Mouse (Mus musculus) forebrain, embryonic 15.5 days (tissue): ENCODE measurements around the gene Zfp740. TPM values are rescaled to one million over a fixed set of nuclear protein-coding genes. Genes with fewer than 3 reads are reported as not detected.

Experiments used
- ATAC-seq: fragments of 200-750 bp; cut with Nextera tagmentation; replicated peaks from 2 replicates; pipeline ENCODE4 v1.8.0; 2017; ENCODE audit warnings: mild to moderate bottlenecking, moderate TSS enrichment, moderate library complexity
- H3K27ac ChIP-seq: fragments of 300-500 bp; sonication (generic); replicated peaks from 2 replicates; pipeline ENCODE4 v1.5.1; 2015; ENCODE audit warnings: mild to moderate bottlenecking, inconsistent platforms
- H3K27me3 ChIP-seq: fragments of 300-500 bp; sonication (generic); 2 replicates; pipeline ENCODE4 v1.6.1; 2015; ENCODE audit warnings: inconsistent platforms
- H3K36me3 ChIP-seq: fragments of 300-500 bp; sonication (generic); 2 replicates; pipeline ENCODE4 v1.6.1; 2015; ENCODE audit warnings: mild to moderate bottlenecking, inconsistent platforms
- H3K4me1 ChIP-seq: fragments of 300-500 bp; sonication (generic); 2 replicates; pipeline ENCODE4 v1.6.1; 2015; ENCODE audit warnings: inconsistent platforms
- H3K4me2 ChIP-seq: fragments of 300-500 bp; sonication (generic); replicated peaks from 2 replicates; pipeline ENCODE4 v1.6.1; 2015; ENCODE audit warnings: mild to moderate bottlenecking, inconsistent platforms
- H3K4me3 ChIP-seq: fragments of 300-500 bp; sonication (generic); 2 replicates; pipeline ENCODE4 v1.5.1; 2015; ENCODE audit warnings: mild to moderate bottlenecking, inconsistent platforms
- H3K9ac ChIP-seq: fragments of 300-500 bp; sonication (generic); replicated peaks from 2 replicates; pipeline ENCODE4 v1.6.1; 2015; ENCODE audit warnings: mild to moderate bottlenecking, inconsistent platforms
- H3K9me3 ChIP-seq: fragments of 300-500 bp; sonication (generic); 2 replicates; pipeline ENCODE4 v1.6.1; 2016; ENCODE audit warnings: inconsistent platforms
- WGBS: fragments of 180-500 bp; shearing (Covaris S2); methylation state at CpG from one replicate; pipeline ENCODE4 v1.1.7; 2015; ENCODE audit warnings: mixed read lengths; 5-methylcytosine and 5-hydroxymethylcytosine counted together
- polyA plus RNA-seq: library from polyadenylated mRNA; unstranded; fragments of >200 nt; fragmentation: Nextera tagmentation; extraction: Ambion mirVana; gene quantifications from 2 replicates; pipeline ENCODE4 v1.2.1, GENCODE M21; 2015

Gene Zfp740
- polyA plus RNA-seq, 1 experiment from 2014 or later = 94.0 TPM

DNA sequence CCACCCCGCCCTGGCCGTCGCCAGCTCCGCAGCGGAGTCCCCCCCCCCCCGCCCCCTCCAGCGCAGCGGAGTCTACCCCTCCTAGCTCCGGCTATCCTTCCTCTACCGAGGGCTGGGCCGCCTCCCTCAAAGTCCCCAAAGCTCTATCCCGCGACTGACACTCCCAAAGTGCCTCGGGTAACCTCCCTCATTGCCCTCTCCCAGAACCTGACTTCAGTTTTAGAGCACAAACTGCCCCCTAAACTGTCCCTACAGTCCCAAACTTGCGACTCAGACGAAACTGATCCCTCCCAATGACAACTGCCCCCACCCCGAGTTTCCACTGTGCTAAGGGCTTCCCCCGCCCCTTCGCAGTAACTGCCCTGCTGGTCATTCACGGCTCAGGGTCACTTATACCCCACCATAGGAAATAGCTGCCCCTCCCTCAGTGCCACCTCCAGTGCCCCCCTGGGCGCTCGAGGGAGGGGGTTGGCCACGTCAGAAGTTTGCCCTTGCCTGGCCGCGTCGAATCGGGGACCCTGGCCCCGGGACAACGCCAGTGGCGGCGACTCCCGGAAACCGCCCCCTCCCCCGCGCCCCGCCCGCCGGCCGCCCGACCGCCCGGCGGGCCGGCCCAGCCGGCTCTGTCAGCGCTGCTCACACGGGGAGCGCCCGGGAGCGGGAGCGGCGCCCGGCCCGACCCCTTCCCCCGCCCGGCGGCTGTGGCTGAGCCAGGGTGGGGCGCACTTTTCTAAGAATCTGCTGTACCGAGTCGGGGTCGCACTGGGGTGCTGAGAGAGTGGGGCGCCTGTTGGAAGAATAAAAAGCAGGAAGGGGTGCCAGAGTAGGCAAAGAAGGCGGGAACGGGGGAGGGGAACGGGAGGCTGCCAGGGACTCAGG is 44.4 kb downstream of the Zfp740 start:
- Histone ChIP-seq H3K27ac (peak overlapping the region; percentile 91), H3K36me3 (no peaks in the 10 kb centered on the region), H3K9ac (peak overlapping the region; percentile 53), H3K4me3 (peak overlapping the region; percentile 61), H3K4me1 (peaks cover 51% of the 10 kb centered on the region), H3K4me2 (peak overlapping the region; percentile 94), H3K9me3 (no peaks in the 10 kb centered on the region), H3K27me3 (peaks cover 27% of the 10 kb centered on the region)
- WGBS = under 1% methylated on average over 61 of the region's 65 CpGs
- peak; percentile 33; the same call in 1 of the 2 replicates for ATAC-seq

DNA sequence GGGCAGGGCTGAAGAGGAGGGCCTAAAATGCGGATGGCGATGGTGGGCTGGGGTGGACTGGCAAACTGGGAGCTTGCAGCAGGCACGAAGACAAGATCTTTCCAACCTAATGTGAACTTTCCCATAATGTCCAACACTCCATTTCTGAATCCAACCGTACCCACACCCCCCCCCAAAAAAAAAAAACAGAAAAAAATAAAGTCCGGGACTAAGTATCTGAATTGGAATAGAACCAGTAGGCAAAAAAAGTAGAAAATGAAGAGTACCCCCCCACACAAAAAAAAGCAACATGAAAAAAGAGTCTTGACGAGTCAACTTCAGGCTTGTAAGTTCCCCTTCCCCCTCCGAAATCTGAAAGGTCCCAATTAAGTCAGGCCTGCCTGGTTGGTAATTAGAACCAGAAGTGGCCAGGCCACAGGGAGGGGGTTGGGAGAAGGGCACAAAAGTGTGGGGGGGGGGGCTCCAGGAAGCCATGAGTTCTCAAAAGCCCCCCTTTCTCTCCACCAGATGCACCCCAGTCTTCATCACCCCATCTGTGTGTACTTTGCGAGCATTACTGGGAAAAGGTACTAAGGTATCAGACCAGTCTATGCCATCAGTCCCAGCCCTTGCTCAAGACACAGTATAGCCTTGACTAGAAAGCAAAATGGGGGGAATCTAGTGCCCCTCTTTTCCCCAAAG is 45.2 kb downstream of the Zfp740 start:
- H3K27me3 ChIP-seq = peaks cover 27% of the 10 kb centered on the region
- H3K4me1 ChIP-seq = peaks cover 50% of the 10 kb centered on the region
- H3K4me3 ChIP-seq = peak overlapping the region; percentile 61
- WGBS = 7% methylated on average over 8 of the region's 8 CpGs
- no peaks in the 10 kb centered on the region for H3K9me3 ChIP-seq
- H3K36me3 ChIP-seq = no peaks in the 10 kb centered on the region
- H3K4me2 ChIP-seq = peak overlapping the region; percentile 94
- peak overlapping the region; percentile 91 for H3K27ac ChIP-seq
- H3K9ac ChIP-seq = peak overlapping the region; percentile 53
- ATAC-seq = no peak

DNA sequence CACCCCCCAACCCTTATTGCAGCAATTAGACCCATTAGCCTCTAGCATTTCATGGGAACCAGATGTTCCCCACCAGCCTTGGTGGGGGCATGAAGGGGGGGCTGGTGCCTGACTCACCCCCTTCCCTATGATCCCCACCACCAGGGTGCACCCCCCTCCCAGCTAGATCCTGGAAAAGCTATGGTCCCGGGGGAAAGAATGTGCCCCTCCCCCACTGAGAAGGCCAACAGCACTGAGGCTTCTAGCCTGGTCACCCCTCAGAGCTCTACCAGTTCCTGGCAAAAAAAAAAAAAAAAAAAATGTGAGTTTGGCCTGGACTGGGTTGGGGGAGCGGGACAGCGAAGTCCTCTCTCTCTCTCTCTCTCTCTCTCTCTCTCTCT is 45.8 kb downstream of the Zfp740 start:
- Histone ChIP-seq H3K9me3 (no peaks in the 10 kb centered on the region), H3K36me3 (no peaks in the 10 kb centered on the region), H3K9ac (no peak overlapping the region), H3K27ac (no peak overlapping the region), H3K27me3 (peaks cover 27% of the 10 kb centered on the region), H3K4me1 (peaks cover 44% of the 10 kb centered on the region), H3K4me2 (0 out of 2 replicates have a peak overlapping the region, but pooled peaks have one; percentile 94), H3K4me3 (no peak overlapping the region)
- no peak for ATAC-seq
- 10% methylated on average over 3 of the region's 3 CpGs for WGBS

DNA sequence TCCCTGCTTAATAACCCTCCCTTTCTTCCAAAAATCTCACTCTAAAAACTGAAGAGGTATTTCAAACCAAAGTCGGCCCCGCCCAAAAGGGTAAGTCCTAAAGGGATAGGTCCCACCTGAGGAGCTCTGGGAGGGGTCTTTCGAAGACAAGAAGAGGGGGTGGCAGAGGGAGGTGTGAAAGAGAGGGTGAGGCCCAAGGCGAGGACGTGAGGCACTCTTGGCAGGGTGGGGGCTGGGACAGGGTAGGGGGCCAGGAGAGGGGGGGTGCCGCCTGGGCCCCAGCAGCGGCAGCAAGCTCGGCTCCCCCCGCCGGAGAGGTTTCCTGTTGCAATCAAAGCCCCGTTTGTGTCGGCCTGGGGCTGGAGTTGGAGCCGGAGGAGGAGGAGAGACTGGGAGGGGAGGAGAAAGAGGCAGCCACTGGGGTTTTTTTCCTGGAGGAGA is 46.2 kb downstream of the Zfp740 start:
- ATAC-seq = no peak
- no peak overlapping the region for H3K4me3 ChIP-seq
- H3K4me2 ChIP-seq = no peak overlapping the region
- peaks cover 41% of the 10 kb centered on the region for H3K4me1 ChIP-seq
- no peaks in the 10 kb centered on the region for H3K36me3 ChIP-seq
- no peak overlapping the region for H3K9ac ChIP-seq
- no peak overlapping the region for H3K27ac ChIP-seq
- peaks cover 27% of the 10 kb centered on the region for H3K27me3 ChIP-seq
- H3K9me3 ChIP-seq = no peaks in the 10 kb centered on the region
- whole genome bisulfite sequencing = 4% methylated on average over 13 of the region's 13 CpGs

DNA sequence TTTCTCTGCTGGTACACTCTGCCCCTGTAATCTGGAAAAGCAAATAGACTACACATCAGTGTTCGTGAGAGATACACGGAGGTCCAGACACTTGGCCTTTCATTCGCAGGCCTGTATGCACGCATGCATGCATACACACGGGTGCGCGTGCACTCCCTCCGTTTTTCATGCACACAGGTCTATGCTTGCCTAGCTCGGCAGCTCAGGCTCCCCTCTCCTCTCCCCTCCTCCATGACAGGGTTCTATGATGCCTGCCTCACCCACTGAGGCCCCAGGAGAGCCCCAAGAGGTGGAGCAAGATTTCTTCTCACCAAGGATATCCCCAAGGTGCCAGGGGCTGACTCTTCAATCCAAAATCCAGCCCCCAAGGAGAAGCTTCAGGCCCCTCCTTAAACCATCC is 46.9 kb downstream of the Zfp740 start:
- ATAC-seq = no peak
- H3K36me3 ChIP-seq = no peaks in the 10 kb centered on the region
- no peaks in the 10 kb centered on the region for H3K9me3 ChIP-seq
- H3K4me2 ChIP-seq = no peak overlapping the region
- H3K4me3 ChIP-seq = no peak overlapping the region
- peaks cover 34% of the 10 kb centered on the region for H3K4me1 ChIP-seq
- no peak overlapping the region for H3K27ac ChIP-seq
- H3K9ac ChIP-seq = no peak overlapping the region
- H3K27me3 ChIP-seq = peaks cover 24% of the 10 kb centered on the region
- WGBS = 48% methylated on average over 9 of the region's 9 CpGs

DNA sequence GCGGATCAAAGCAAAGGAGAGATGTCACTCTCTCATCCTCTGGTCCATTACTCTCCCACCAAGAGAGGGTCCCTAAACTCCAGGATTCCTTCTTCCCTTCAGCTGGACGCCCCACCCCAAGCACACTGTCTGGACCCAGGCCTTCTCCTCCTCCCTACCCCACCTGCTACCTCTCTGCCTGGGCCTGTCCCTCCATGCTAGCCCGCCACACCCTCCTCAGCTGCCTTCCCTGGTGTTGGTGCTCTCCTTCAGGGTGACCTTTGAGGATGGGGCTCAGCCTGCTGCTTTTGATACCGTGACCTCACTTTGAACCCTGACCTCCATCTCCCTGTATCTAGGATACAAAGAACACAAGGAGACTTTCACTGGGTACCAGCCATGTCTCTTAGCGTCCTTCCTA is 47.5 kb downstream of the Zfp740 start:
- Histone ChIP-seq H3K9ac (no peak overlapping the region), H3K4me3 (no peak overlapping the region), H3K4me1 (peaks cover 29% of the 10 kb centered on the region), H3K27ac (no peak overlapping the region), H3K27me3 (peaks cover 19% of the 10 kb centered on the region; the same call in 1 of the 2 replicates), H3K9me3 (no peaks in the 10 kb centered on the region), H3K36me3 (no peaks in the 10 kb centered on the region), H3K4me2 (no peak overlapping the region)
- 70% methylated on average over 5 of the region's 5 CpGs for WGBS
- no peak for ATAC-seq

DNA sequence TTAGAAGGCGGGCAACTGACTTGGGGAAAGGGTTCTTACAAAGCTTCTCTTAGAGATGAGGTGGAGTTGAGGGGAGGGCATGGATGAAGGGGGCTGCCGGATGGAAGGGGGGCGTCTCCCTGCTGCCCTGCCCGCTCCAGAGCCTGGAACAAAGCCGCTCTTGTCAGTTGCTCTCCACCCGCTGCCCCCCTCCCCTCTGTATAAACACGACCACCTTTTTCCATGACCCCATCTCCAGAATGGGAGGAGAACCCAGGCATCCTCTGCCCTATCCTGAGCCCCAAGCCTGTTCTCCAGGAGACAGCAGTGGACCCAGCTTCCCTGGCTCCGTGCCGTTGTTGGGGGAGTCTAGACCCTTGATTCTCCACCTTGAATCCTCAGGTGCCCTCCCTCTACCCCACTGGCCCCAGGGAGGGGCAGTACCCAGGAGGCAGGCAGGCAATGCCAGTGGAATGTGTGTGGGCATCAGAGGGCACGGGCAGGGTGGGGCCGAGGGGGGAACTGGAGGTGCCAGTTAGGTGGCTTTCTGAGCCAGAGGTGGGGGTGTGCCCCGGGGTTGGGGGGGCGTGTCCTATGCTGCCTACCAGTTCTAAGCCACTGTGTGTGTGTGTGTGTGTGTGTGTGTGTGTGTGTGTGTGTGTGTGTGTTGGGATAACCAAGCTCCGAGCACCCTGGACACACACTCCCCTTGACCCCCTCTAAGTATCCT is 52.7 kb downstream of the Zfp740 start:
- H3K4me1 ChIP-seq = peaks cover 23% of the 10 kb centered on the region
- no peak for ATAC-seq
- no peaks in the 10 kb centered on the region for H3K9me3 ChIP-seq
- H3K4me3 ChIP-seq = no peak overlapping the region
- peaks cover 5% of the 10 kb centered on the region; the same call in 1 of the 2 replicates for H3K27me3 ChIP-seq
- no peak overlapping the region for H3K4me2 ChIP-seq
- no peak overlapping the region for H3K27ac ChIP-seq
- no peak overlapping the region for H3K9ac ChIP-seq
- H3K36me3 ChIP-seq = no peaks in the 10 kb centered on the region
- WGBS = 55% methylated on average over 14 of the region's 14 CpGs

DNA sequence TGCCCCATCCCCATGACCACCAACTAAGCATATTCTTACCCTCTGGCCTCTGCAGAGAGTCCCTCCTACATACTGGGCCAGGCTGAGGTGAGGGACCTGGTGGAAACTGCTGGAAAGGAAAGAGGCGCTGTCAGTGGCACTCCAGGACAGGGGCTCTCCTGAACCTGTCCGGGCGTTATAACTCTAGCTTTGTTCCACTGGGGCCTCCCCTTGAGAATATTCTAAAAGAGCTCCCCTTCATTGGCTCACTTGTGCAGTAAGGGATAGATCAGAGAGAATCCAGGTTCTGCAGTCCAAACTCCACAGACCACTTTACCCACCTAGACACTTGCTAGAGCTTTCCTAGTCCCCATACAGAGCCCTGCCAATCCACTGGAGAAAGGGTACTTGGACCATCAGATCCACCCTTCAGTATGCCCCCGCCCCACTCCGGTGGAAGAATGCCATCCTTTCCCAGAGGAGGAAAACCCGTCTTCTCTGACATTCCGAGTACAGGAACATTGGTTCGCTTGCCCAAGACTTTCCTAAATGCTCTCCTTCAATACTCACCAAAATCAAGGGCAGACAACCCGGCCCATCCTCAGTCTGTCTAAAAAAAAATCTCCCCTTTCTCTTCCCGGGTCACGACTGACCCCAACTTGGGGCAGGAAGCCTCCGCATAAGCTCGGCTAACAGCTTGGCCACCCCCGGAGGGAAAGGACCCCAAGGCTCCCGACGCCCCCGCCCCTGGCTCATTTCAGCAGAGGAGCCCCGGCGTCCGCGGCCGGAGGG is 53.6 kb downstream of the Zfp740 start:
- H3K4me2 ChIP-seq = peak overlapping the region; percentile 96
- H3K9ac ChIP-seq = peak overlapping the region; percentile 61
- H3K4me1 ChIP-seq = peaks cover 23% of the 10 kb centered on the region
- no peaks in the 10 kb centered on the region for H3K36me3 ChIP-seq
- H3K4me3 ChIP-seq = peak overlapping the region; percentile 56
- peaks cover 5% of the 10 kb centered on the region; the same call in 1 of the 2 replicates for H3K27me3 ChIP-seq
- no peak for ATAC-seq
- no peaks in the 10 kb centered on the region for H3K9me3 ChIP-seq
- H3K27ac ChIP-seq = no peak overlapping the region
- WGBS = 9% methylated on average over 22 of the region's 22 CpGs

DNA sequence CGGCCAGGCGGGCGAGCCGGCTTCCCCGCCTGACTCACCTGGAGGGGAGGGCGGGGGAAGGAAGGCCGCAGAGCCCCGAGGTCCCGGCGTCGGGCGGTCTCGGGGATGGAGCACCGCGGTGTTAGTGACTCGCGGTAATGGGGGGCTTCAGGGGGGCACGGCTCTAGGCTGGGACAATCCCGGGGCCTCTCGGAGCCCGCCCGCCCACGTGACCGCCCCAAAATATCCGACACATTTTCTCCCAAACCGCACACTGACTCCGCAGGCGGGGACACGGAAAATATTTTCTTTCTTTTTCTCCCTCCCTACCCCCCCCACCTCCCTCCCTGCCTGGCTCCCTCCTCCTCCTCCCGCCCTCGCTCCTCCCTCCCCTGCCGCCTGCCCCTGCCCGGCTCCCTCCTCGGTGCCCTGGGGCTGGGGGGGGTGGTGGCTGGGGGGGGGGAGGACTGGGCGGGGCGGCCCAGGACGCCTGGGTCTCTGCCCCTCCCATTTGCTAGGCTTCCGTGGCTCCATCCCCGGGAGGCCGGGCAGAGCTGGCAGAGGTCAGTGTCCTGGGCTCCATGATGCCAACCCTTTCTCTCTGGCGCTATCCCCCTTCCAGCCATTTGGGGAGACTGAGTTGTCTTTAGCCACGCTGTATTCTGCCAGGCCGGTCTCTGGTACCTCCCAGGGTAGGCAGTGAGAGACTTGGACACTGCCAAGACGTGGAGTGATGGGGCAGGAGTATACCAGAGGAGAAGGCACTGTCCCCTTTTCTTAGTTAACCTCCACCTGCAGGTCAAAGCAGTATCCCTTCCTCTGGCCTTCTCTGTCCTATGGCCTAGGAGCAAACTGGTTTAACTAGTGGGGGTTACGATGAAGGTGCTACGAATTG is 54.4 kb downstream of the Zfp740 start, which contains the start of gene Rarg:
Gene Rarg, minus strand, starts transcription at position 316 of the 874 bp plus-strand sequence.
- H3K4me1 ChIP-seq = peaks cover 23% of the 10 kb centered on the region
- no peak within 1 kb of the TSS for H3K27ac ChIP-seq
- H3K9me3 ChIP-seq = no peaks in the 10 kb centered on the region
- peak within 1 kb of the TSS; percentile 61 for H3K9ac ChIP-seq
- ATAC-seq = peak; percentile 44
- H3K27me3 ChIP-seq = peaks cover 5% of the 10 kb centered on the region; the same call in 1 of the 2 replicates
- no peaks in the 10 kb centered on the region for H3K36me3 ChIP-seq
- peak within 1 kb of the TSS; percentile 96 for H3K4me2 ChIP-seq
- 1% methylated on average over 41 of the region's 46 CpGs for WGBS
- peak within 1 kb of the TSS; percentile 56 for H3K4me3 ChIP-seq

DNA sequence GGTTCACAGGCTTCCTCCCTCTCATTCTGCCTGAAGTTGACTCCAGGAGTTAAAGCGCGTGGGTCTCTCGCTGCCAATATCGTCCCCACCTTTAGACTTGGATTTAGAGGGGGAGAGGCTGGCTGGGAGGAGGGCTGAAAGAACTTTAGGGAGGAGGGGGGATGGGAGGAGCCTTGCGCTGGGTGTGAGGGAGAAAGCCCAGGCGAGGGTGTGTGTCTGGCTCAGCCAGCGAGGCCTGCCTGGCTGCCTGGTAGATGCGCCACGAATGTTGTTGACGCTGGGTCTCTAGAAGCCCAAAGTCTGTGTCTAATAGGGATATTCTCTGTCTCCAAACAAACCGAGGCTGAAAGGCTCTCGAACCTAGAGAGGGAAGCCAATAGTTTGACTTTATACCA is 55.0 kb downstream of the Zfp740 start:
- 4% methylated on average over 12 of the region's 12 CpGs for WGBS
- Histone ChIP-seq H3K27me3 (peaks cover 5% of the 10 kb centered on the region; the same call in 1 of the 2 replicates), H3K4me3 (peak overlapping the region; percentile 56; the same call in 1 of the 2 replicates), H3K27ac (no peak overlapping the region), H3K4me1 (peaks cover 23% of the 10 kb centered on the region), H3K4me2 (peak overlapping the region; percentile 96), H3K9me3 (no peaks in the 10 kb centered on the region), H3K36me3 (no peaks in the 10 kb centered on the region), H3K9ac (no peak overlapping the region)
- peak; percentile 42; the same call in 1 of the 2 replicates for ATAC-seq
